Mouse (Mus musculus) forebrain, embryonic 15.5 days (tissue): Measurements from ENCODE around the gene 3110082J24Rik. TPM values are rescaled to one million over a fixed set of nuclear protein-coding genes. Genes with fewer than 3 reads are reported as not detected.
"Not testable (repeated sequence)": the region's sequence is repeated elsewhere in the genome, so short reads cannot be mapped to it uniquely, and the experiment has no call there.

Experiments used
- ATAC-seq: fragments of 200-750 bp; cut with Nextera tagmentation; replicated peaks from 2 replicates; pipeline ENCODE4 v1.8.0; 2017; ENCODE audit warnings: mild to moderate bottlenecking, moderate TSS enrichment, moderate library complexity
- H3K27ac ChIP-seq: fragments of 300-500 bp; sonication (generic); replicated peaks from 2 replicates; pipeline ENCODE4 v1.5.1; 2015; ENCODE audit warnings: mild to moderate bottlenecking, inconsistent platforms
- H3K27me3 ChIP-seq: fragments of 300-500 bp; sonication (generic); 2 replicates; pipeline ENCODE4 v1.6.1; 2015; ENCODE audit warnings: inconsistent platforms
- H3K36me3 ChIP-seq: fragments of 300-500 bp; sonication (generic); 2 replicates; pipeline ENCODE4 v1.6.1; 2015; ENCODE audit warnings: mild to moderate bottlenecking, inconsistent platforms
- H3K4me1 ChIP-seq: fragments of 300-500 bp; sonication (generic); 2 replicates; pipeline ENCODE4 v1.6.1; 2015; ENCODE audit warnings: inconsistent platforms
- H3K4me2 ChIP-seq: fragments of 300-500 bp; sonication (generic); replicated peaks from 2 replicates; pipeline ENCODE4 v1.6.1; 2015; ENCODE audit warnings: mild to moderate bottlenecking, inconsistent platforms
- H3K4me3 ChIP-seq: fragments of 300-500 bp; sonication (generic); 2 replicates; pipeline ENCODE4 v1.5.1; 2015; ENCODE audit warnings: mild to moderate bottlenecking, inconsistent platforms
- H3K9ac ChIP-seq: fragments of 300-500 bp; sonication (generic); replicated peaks from 2 replicates; pipeline ENCODE4 v1.6.1; 2015; ENCODE audit warnings: mild to moderate bottlenecking, inconsistent platforms
- H3K9me3 ChIP-seq: fragments of 300-500 bp; sonication (generic); 2 replicates; pipeline ENCODE4 v1.6.1; 2016; ENCODE audit warnings: inconsistent platforms
- WGBS: fragments of 180-500 bp; shearing (Covaris S2); methylation state at CpG from one replicate; pipeline ENCODE4 v1.1.7; 2015; ENCODE audit warnings: mixed read lengths; 5-methylcytosine and 5-hydroxymethylcytosine counted together
- polyA plus RNA-seq: library from polyadenylated mRNA; unstranded; fragments of >200 nt; fragmentation: Nextera tagmentation; extraction: Ambion mirVana; gene quantifications from 2 replicates; pipeline ENCODE4 v1.2.1, GENCODE M21; 2015

3110082J24Rik gene
- polyA plus RNA-seq, 1 experiment from 2014 or later, result 2.9 TPM

GRCm38 (mm10) chr5:30104339-30104738, 1.5 kb downstream of the 3110082J24Rik start:
- Histone ChIP-seq H3K27ac (no peak overlapping the region), H3K4me3 (peak overlapping the region; percentile 77), H3K27me3 (no peaks in the 10 kb centered on the region), H3K4me1 (peaks cover 44% of the 10 kb centered on the region), H3K36me3 (no peaks in the 10 kb centered on the region), H3K4me2 (peak overlapping the region; percentile 86), H3K9ac (no peak overlapping the region), H3K9me3 (no peaks in the 10 kb centered on the region)
- ATAC-seq, result no peak
- WGBS, result under 1% methylated on average over 12 of the region's 12 CpGs

- no peak overlapping the region for H3K9ac ChIP-seq
- H3K4me1 ChIP-seq, result peaks cover 42% of the 10 kb centered on the region
- no peak overlapping the region for H3K4me2 ChIP-seq
- no peaks in the 10 kb centered on the region for H3K9me3 ChIP-seq
- no peaks in the 10 kb centered on the region for H3K27me3 ChIP-seq
- H3K4me3 ChIP-seq, result no peak overlapping the region
- H3K36me3 ChIP-seq, result no peaks in the 10 kb centered on the region
- 80% methylated on average over 3 of the region's 3 CpGs for WGBS
- H3K27ac ChIP-seq, result no peak overlapping the region
- no peak for ATAC-seq
These were observed 2.5 kb downstream of the 3110082J24Rik start for GRCm38 (mm10) chr5:30103340-30103739.

GRCm38 (mm10) chr5:30098260-30098659, 7.6 kb downstream of the 3110082J24Rik start:
- no peak overlapping the region for H3K4me3 ChIP-seq
- WGBS, result 100% methylated on average over 1 of the region's 1 CpGs
- H3K36me3 ChIP-seq, result no peaks in the 10 kb centered on the region
- no peak overlapping the region for H3K27ac ChIP-seq
- no peaks in the 10 kb centered on the region for H3K27me3 ChIP-seq
- H3K9me3 ChIP-seq, result no peaks in the 10 kb centered on the region
- no peak overlapping the region for H3K9ac ChIP-seq
- no peaks in the 10 kb centered on the region for H3K4me1 ChIP-seq
- ATAC-seq, result no peak
- no peak overlapping the region for H3K4me2 ChIP-seq

- Histone ChIP-seq H3K4me1 (no peaks in the 10 kb centered on the region), H3K27me3 (no peaks in the 10 kb centered on the region), H3K36me3 (no peaks in the 10 kb centered on the region), H3K27ac (no peak overlapping the region), H3K4me3 (no peak overlapping the region), H3K9ac (no peak overlapping the region), H3K9me3 (no peaks in the 10 kb centered on the region), H3K4me2 (no peak overlapping the region)
- ATAC-seq, result no peak
- WGBS, result 81% methylated on average over 6 of the region's 6 CpGs
These were observed 10.2 kb downstream of the 3110082J24Rik start for GRCm38 (mm10) chr5:30095731-30096130.

- no peaks in the 10 kb centered on the region for H3K9me3 ChIP-seq
- H3K4me1 ChIP-seq, result no peaks in the 10 kb centered on the region
- no peak overlapping the region for H3K4me2 ChIP-seq
- no peak for ATAC-seq
- no peaks in the 10 kb centered on the region for H3K36me3 ChIP-seq
- H3K9ac ChIP-seq, result no peak overlapping the region
- no peak overlapping the region for H3K4me3 ChIP-seq
- no peaks in the 10 kb centered on the region for H3K27me3 ChIP-seq
- H3K27ac ChIP-seq, result no peak overlapping the region
- WGBS, result 49% methylated on average over 2 of the region's 2 CpGs
These were observed 11.5 kb downstream of the 3110082J24Rik start for GRCm38 (mm10) chr5:30094399-30094798.

GRCm38 (mm10) chr5:30092701-30093100, 13.2 kb downstream of the 3110082J24Rik start:
- no peak overlapping the region for H3K4me3 ChIP-seq
- H3K27me3 ChIP-seq, result no peaks in the 10 kb centered on the region
- ATAC-seq, result no peak
- H3K4me2 ChIP-seq, result no peak overlapping the region
- H3K9me3 ChIP-seq, result no peaks in the 10 kb centered on the region
- no peak overlapping the region for H3K27ac ChIP-seq
- H3K4me1 ChIP-seq, result no peaks in the 10 kb centered on the region
- H3K9ac ChIP-seq, result no peak overlapping the region
- H3K36me3 ChIP-seq, result no peaks in the 10 kb centered on the region
- 71% methylated on average over 13 of the region's 13 CpGs for WGBS

- Histone ChIP-seq H3K27me3 (no peaks in the 10 kb centered on the region), H3K4me3 (peak within 1 kb of the TSS; percentile 81), H3K4me2 (peak within 1 kb of the TSS; percentile 87), H3K36me3 (peaks cover 15% of the 10 kb centered on the region), H3K9ac (peak within 1 kb of the TSS; percentile 74), H3K27ac (peak within 1 kb of the TSS; percentile 83), H3K4me1 (peaks cover 11% of the 10 kb centered on the region; the same call in 1 of the 2 replicates), H3K9me3 (no peaks in the 10 kb centered on the region)
- peak; percentile 95 for ATAC-seq
- under 1% methylated on average over 45 of the region's 45 CpGs for WGBS
These were observed 32.8 kb downstream of the 3110082J24Rik start, which contains the start of gene Tyms for GRCm38 (mm10) chr5:30072825-30073821. Gene Tyms, minus strand, starts transcription at chr5:30073617.

- H3K4me3 ChIP-seq, result peak overlapping the region; percentile 81
- no peaks in the 10 kb centered on the region for H3K9me3 ChIP-seq
- H3K36me3 ChIP-seq, result peaks cover 17% of the 10 kb centered on the region
- 42% methylated on average over 3 of the region's 3 CpGs for WGBS
- no peak overlapping the region for H3K27ac ChIP-seq
- H3K9ac ChIP-seq, result peak overlapping the region; percentile 74
- H3K27me3 ChIP-seq, result no peaks in the 10 kb centered on the region
- H3K4me2 ChIP-seq, result peak overlapping the region; percentile 87
- H3K4me1 ChIP-seq, result peaks cover 11% of the 10 kb centered on the region; the same call in 1 of the 2 replicates
- ATAC-seq, result peak; percentile 26; the same call in 1 of the 2 replicates
These were observed 33.5 kb downstream of the 3110082J24Rik start for GRCm38 (mm10) chr5:30072377-30072776.

GRCm38 (mm10) chr5:30071677-30072076, 34.2 kb downstream of the 3110082J24Rik start:
- Histone ChIP-seq H3K27me3 (no peaks in the 10 kb centered on the region), H3K9ac (no peak overlapping the region)
- 73% methylated on average over 6 of the region's 6 CpGs for WGBS

GRCm38 (mm10) chr5:30067726-30068125, 38.2 kb downstream of the 3110082J24Rik start:
- Histone ChIP-seq H3K4me3 (no peak overlapping the region), H3K27ac (no peak overlapping the region), H3K36me3 (peaks cover 39% of the 10 kb centered on the region), H3K9ac (no peak overlapping the region), H3K9me3 (no peaks in the 10 kb centered on the region), H3K27me3 (no peaks in the 10 kb centered on the region), H3K4me1 (peaks cover 5% of the 10 kb centered on the region; the same call in 1 of the 2 replicates), H3K4me2 (no peak overlapping the region)
- WGBS, result 69% methylated on average over 6 of the region's 6 CpGs
- no peak for ATAC-seq

More at GRCm38 (mm10) chr5:30071677-30072076, 34.2 kb downstream of the 3110082J24Rik start:
- peaks cover 17% of the 10 kb centered on the region for H3K36me3 ChIP-seq
- H3K27ac ChIP-seq, result no peak overlapping the region
- peak overlapping the region; percentile 87 for H3K4me2 ChIP-seq
- peaks cover 11% of the 10 kb centered on the region; the same call in 1 of the 2 replicates for H3K4me1 ChIP-seq
- H3K9me3 ChIP-seq, result no peaks in the 10 kb centered on the region
- no peak for ATAC-seq
- no peak overlapping the region for H3K4me3 ChIP-seq

- H3K9me3 ChIP-seq, H3K4me2 ChIP-seq, ATAC-seq, H3K27me3 ChIP-seq, H3K4me1 ChIP-seq, H3K9ac ChIP-seq, H3K27ac ChIP-seq, H3K4me3 ChIP-seq: not testable (repeated sequence)
- 46% methylated on average over 5 of the region's 5 CpGs for WGBS
- H3K36me3 ChIP-seq, result peaks cover 36% of the 10 kb centered on the region
These were observed 46.3 kb downstream of the 3110082J24Rik start for GRCm38 (mm10) chr5:30059607-30060006.

- Histone ChIP-seq H3K4me1 (peaks cover 4% of the 10 kb centered on the region; the same call in 1 of the 2 replicates), H3K4me3 (no peak overlapping the region), H3K9ac (no peak overlapping the region), H3K27ac (no peak overlapping the region), H3K27me3 (no peaks in the 10 kb centered on the region), H3K4me2 (no peak overlapping the region), H3K9me3 (no peaks in the 10 kb centered on the region), H3K36me3 (peaks cover 27% of the 10 kb centered on the region)
- WGBS, result 46% methylated on average over 6 of the region's 6 CpGs
- ATAC-seq, result no peak
These were observed 47.6 kb downstream of the 3110082J24Rik start for GRCm38 (mm10) chr5:30058216-30058731.
